Mouse (Mus musculus) midbrain, embryonic 15.5 days (tissue): ENCODE results near the gene Ms4a4b. TPM values are rescaled to one million over a fixed set of nuclear protein-coding genes. Genes with fewer than 3 reads are reported as not detected.
"Not testable (repeated sequence)": the region's sequence is repeated elsewhere in the genome, so short reads cannot be mapped to it uniquely, and the experiment has no call there.

ENCODE experiments used
- ATAC-seq: fragments of 200-750 bp; cut with Nextera tagmentation; replicated peaks from 2 replicates; pipeline ENCODE4 v1.8.0; 2017; ENCODE audit warnings: moderate TSS enrichment
- H3K27ac ChIP-seq: fragments of 300-500 bp; sonication (generic); 2 replicates; pipeline ENCODE4 v1.5.1; 2015; ENCODE audit warnings: mild to moderate bottlenecking, inconsistent platforms
- H3K27me3 ChIP-seq: fragments of 300-500 bp; sonication (generic); replicated peaks from 2 replicates; pipeline ENCODE4 v1.6.1; 2015; ENCODE audit warnings: inconsistent platforms
- H3K36me3 ChIP-seq: fragments of 300-500 bp; sonication (generic); replicated peaks from 2 replicates; pipeline ENCODE4 v1.6.1; 2015; ENCODE audit warnings: inconsistent platforms
- H3K4me1 ChIP-seq: fragments of 300-500 bp; sonication (generic); 2 replicates; pipeline ENCODE4 v1.6.1; 2015; ENCODE audit warnings: inconsistent platforms
- H3K4me2 ChIP-seq: fragments of 300-500 bp; sonication (generic); 2 replicates; pipeline ENCODE4 v1.6.1; 2015; ENCODE audit warnings: inconsistent platforms, mild to moderate bottlenecking, moderate library complexity
- H3K4me3 ChIP-seq: fragments of 300-500 bp; sonication (generic); 2 replicates; pipeline ENCODE4 v1.5.1; 2015; ENCODE audit warnings: mild to moderate bottlenecking, inconsistent platforms
- H3K9ac ChIP-seq: fragments of 300-500 bp; sonication (generic); 2 replicates; pipeline ENCODE4 v1.6.1; 2015; ENCODE audit warnings: mild to moderate bottlenecking, inconsistent platforms
- H3K9me3 ChIP-seq: fragments of 300-500 bp; sonication (generic); 2 replicates; pipeline ENCODE4 v1.6.1; 2016; ENCODE audit warnings: inconsistent platforms
- WGBS: fragments of 180-500 bp; shearing (Covaris S2); methylation state at CpG from one replicate; pipeline ENCODE4 v1.1.7; 2015; ENCODE audit warnings: mixed read lengths; 5-methylcytosine and 5-hydroxymethylcytosine counted together
- polyA plus RNA-seq: library from polyadenylated mRNA; unstranded; fragments of >200 nt; fragmentation: Nextera tagmentation; extraction: Ambion mirVana; gene quantifications from 2 replicates; pipeline ENCODE4 v1.2.1, GENCODE M21; 2015

Ms4a4b gene
- polyA plus RNA-seq, 1 experiment from 2014 or later = 0.25 TPM

DNA sequence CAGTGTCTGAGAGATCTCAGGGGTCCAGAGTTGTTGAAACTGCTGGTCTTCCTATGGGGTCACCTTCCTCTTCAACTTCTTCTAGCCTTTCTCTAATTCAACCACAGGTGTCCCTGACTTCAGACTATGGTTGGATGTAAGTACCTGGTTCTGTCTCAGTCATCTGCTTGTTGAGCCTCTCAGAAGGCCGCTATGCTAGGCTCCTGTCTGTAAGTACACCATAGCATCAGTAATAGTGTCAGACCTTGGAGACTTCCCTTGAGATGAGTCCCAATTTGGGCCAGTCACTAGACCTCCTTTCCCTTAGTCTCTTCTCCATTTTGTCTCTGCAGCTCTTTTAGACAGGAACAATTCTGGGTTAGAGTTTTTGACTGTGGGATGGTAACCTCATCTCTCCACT lies 49.3 kb downstream of the Ms4a4b start:
- no peak overlapping the region for H3K4me2 ChIP-seq
- H3K27me3 ChIP-seq = no peaks in the 10 kb centered on the region
- no peak overlapping the region for H3K4me3 ChIP-seq
- no peak for ATAC-seq
- no peaks in the 10 kb centered on the region for H3K4me1 ChIP-seq
- H3K9me3 ChIP-seq = no peaks in the 10 kb centered on the region
- H3K9ac ChIP-seq = no peak overlapping the region
- no peak overlapping the region for H3K27ac ChIP-seq
- no peaks in the 10 kb centered on the region for H3K36me3 ChIP-seq
- WGBS = 84% methylated on average over 1 of the region's 1 CpGs

DNA sequence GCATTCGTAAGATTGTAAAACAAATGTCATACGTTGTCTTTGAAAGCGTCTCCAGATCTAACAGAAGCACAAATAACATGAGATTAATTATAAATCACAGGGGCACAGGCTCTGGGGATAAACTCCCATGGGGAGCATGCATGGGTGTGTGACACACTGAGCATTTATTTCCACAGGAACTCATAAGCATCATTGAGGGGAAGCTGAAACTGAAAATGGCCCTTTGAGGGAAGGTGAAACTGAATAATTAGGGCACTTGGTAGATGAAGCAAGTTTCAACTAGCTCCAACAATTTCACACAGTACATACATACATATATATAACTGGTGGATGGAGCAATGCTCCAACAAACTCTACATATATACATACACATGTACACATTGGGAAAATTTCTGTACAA lies 51.2 kb downstream of the Ms4a4b start:
- Histone ChIP-seq H3K27ac (no peak overlapping the region), H3K4me2 (no peak overlapping the region), H3K9me3 (no peaks in the 10 kb centered on the region), H3K27me3 (no peaks in the 10 kb centered on the region), H3K4me3 (no peak overlapping the region), H3K4me1 (no peaks in the 10 kb centered on the region), H3K36me3 (no peaks in the 10 kb centered on the region), H3K9ac (no peak overlapping the region)
- no peak for ATAC-seq
- WGBS = 81% methylated on average over 3 of the region's 3 CpGs

DNA sequence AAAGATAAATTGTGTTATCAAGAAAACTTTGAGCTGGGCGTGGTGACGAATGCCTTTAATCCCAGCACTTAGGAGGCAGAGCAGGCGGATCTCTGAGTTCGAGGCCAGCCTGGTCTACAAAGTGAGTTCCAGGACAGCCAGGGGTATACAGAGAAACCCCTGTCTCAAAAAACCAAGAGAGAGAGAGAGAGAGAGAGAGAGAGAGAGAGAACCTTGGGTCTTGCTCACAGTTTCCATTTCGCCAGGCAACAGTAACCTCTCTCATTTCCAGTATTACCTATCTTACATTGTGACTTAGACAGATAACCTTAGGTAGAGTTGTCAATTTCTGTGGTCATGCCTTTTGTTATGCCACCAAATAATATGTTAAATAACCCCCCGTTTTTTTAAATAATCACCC lies 53.0 kb downstream of the Ms4a4b start:
- Histone ChIP-seq H3K4me2 (no peak overlapping the region), H3K4me1 (no peaks in the 10 kb centered on the region), H3K27me3 (no peaks in the 10 kb centered on the region), H3K9ac (no peak overlapping the region), H3K36me3 (no peaks in the 10 kb centered on the region), H3K4me3 (no peak overlapping the region), H3K9me3 (no peaks in the 10 kb centered on the region), H3K27ac (no peak overlapping the region)
- ATAC-seq = no peak
- 86% methylated on average over 6 of the region's 6 CpGs for WGBS

DNA sequence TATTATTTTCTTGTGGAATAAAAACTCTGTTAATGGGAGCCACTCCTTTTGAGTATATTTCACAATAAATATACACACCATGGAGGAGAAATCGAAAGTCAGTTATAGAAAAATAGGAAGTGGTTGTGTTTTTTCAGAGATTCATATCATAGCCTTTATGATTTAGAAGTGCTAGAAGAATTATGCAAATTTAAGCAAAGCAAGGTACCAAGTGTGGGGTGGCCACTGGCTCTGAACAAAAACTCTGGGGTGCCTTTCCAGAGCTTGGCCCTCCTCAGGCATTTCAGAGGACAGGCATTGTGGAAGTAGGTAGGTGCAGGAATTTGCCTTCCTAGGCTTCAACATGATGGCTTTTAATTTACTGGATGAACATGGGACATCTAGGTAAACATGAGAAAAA lies 53.9 kb downstream of the Ms4a4b start:
- H3K4me1 ChIP-seq, H3K36me3 ChIP-seq, H3K4me3 ChIP-seq, H3K9me3 ChIP-seq, H3K27ac ChIP-seq, H3K27me3 ChIP-seq, H3K4me2 ChIP-seq, ATAC-seq, H3K9ac ChIP-seq: not testable (repeated sequence)
- WGBS = 83% methylated on average over 1 of the region's 1 CpGs

DNA sequence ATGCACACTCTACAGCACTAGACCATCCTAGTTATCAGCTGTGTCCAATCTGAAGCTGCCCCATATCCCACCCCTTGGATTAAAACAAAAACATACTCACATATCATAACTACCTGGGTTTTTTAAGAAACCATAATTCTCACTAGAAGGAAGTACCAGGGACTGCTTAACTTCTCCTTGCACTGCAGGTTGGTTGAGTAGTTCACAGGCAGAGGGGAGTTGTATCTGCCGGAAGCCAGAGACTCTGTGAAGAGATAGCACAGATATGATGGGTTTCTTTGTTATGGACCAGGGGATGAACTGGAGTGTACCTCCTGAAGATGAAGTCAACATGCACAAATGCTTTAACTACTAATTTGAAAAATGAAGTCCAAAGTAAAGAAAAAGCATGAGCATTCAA lies 57.4 kb downstream of the Ms4a4b start:
- Histone ChIP-seq H3K9ac (no peak overlapping the region), H3K4me2 (no peak overlapping the region), H3K9me3 (no peaks in the 10 kb centered on the region), H3K4me1 (no peaks in the 10 kb centered on the region), H3K4me3 (no peak overlapping the region), H3K36me3 (no peaks in the 10 kb centered on the region), H3K27ac (no peak overlapping the region), H3K27me3 (no peaks in the 10 kb centered on the region)
- WGBS = 94% methylated on average over 1 of the region's 1 CpGs
- no peak for ATAC-seq

DNA sequence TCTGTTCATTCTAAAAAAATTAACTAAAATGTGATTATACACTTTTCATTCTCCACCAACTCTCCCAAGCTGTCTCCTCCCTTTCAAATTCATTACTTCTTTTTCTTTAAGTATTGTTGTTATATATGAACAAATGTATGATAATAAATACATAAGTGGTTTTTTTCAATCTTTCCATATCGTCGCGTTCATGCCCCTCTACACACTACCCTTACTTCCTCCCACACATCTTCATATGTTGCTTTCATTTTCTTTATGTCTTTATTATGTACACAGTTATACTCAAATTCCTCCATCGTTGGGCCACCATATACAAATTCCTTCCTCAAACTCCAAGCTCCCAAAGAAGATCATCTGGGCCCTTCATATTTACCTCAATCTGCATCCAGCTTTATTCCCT lies 58.0 kb downstream of the Ms4a4b start:
- Histone ChIP-seq H3K9ac (no peak overlapping the region), H3K27me3 (no peaks in the 10 kb centered on the region), H3K9me3 (no peaks in the 10 kb centered on the region), H3K4me2 (no peak overlapping the region), H3K27ac (no peak overlapping the region), H3K4me3 (no peak overlapping the region), H3K4me1 (no peaks in the 10 kb centered on the region), H3K36me3 (no peaks in the 10 kb centered on the region)
- 92% methylated on average over 4 of the region's 4 CpGs for WGBS
- ATAC-seq = no peak

DNA sequence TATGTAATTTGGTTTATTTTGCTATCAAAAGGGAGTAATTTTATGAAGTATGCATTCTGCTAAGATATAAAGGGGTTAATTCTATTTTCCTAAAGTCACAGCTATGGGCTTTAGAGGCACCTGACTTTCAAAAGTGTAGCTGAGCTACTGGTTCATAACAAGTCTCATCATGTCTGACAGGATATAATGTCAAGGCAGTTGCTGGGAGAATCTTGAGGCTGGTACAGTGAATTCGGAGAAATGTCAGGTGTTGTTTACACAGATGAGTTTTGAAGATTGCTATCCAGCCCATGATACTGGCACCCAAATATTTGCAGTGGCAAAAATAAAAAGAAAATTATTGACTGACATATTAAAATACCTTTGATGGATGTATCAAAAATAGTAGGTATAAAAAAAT lies 61.5 kb downstream of the Ms4a4b start:
- Histone ChIP-seq H3K4me3 (no peak overlapping the region), H3K4me2 (no peak overlapping the region), H3K4me1 (no peaks in the 10 kb centered on the region), H3K9ac (no peak overlapping the region), H3K27ac (no peak overlapping the region), H3K9me3 (no peaks in the 10 kb centered on the region), H3K36me3 (no peaks in the 10 kb centered on the region), H3K27me3 (no peaks in the 10 kb centered on the region)
- WGBS = 82% methylated on average over 1 of the region's 1 CpGs
- no peak for ATAC-seq

DNA sequence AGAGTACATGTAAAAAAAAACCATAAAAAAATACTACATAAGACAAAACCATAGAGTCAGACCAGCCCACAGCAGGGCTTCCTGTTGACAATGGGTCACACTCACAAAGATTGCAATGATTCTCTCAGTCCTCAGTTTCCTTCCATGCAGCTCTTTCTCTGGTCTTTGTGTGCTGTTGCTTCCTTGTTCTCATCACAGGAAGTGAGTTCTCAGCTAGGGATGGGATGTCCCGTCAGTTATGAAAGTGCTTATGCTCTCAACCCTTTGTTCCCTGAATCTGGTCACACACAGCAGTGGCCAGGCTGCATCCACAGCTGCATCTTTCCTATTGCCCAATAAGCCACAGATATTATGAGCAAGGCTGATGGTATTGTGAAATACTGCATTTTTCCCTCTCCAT lies 70.1 kb downstream of the Ms4a4b start:
- H3K9ac ChIP-seq = no peak overlapping the region
- ATAC-seq = no peak
- H3K4me3 ChIP-seq = no peak overlapping the region
- no peak overlapping the region for H3K27ac ChIP-seq
- H3K9me3 ChIP-seq = no peaks in the 10 kb centered on the region
- H3K4me1 ChIP-seq = no peaks in the 10 kb centered on the region
- no peak overlapping the region for H3K4me2 ChIP-seq
- H3K36me3 ChIP-seq = no peaks in the 10 kb centered on the region
- 68% methylated on average over 1 of the region's 1 CpGs for WGBS
- no peaks in the 10 kb centered on the region for H3K27me3 ChIP-seq

DNA sequence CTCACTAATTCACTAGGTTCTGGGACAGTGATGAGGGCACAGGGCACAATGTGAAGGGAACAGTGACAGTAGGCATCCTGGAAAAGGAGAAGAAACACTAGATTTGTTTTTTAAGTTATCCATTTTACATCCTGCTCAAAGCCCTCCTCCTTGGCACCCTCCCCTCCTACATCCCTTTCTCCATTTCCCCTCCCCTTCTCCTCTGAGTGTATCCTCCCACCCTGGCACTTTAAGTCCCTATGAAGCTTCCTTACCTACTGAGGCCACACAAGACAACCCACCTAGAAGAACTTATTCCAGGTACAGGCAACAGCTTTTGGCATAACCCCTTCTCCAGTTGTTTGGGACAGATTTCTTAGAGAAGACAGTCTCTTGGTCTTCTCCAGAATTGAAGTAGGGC lies 72.9 kb downstream of the Ms4a4b start, which contains the start of gene Ms4a6b:
Ms4a6b (plus strand) TSS at position 267 of the 400 bp plus-strand sequence.
- no peak within 1 kb of the TSS for H3K4me3 ChIP-seq
- no peak for ATAC-seq
- no peaks in the 10 kb centered on the region for H3K9me3 ChIP-seq
- no peaks in the 10 kb centered on the region for H3K27me3 ChIP-seq
- no peak within 1 kb of the TSS for H3K27ac ChIP-seq
- H3K9ac ChIP-seq = no peak within 1 kb of the TSS
- H3K4me1 ChIP-seq = no peaks in the 10 kb centered on the region
- no peak within 1 kb of the TSS for H3K4me2 ChIP-seq
- H3K36me3 ChIP-seq = no peaks in the 10 kb centered on the region

Other genes starting within 250 kb of the Ms4a4b start
- not detected in 2 replicates for gene Ms4a13, start 246.8 kb upstream of the Ms4a4b start, polyA plus RNA-seq
- not detected in 2 replicates for gene Ms4a12, start 211.1 kb upstream of the Ms4a4b start, polyA plus RNA-seq
- not detected in 2 replicates for gene Ms4a1, start 177.3 kb upstream of the Ms4a4b start, polyA plus RNA-seq
- gene Ms4a5, start 159.7 kb upstream of the Ms4a4b start, polyA plus RNA-seq = not detected in 2 replicates
- gene Ms4a14, start 129.1 kb upstream of the Ms4a4b start, polyA plus RNA-seq = 0.04 TPM in 1 of 2 replicates, not detected in the other
- gene Ms4a7, start 107.4 kb upstream of the Ms4a4b start, polyA plus RNA-seq = 3.8 and 5.4 TPM in 2 replicates
- 3.3 and 3.9 TPM in 2 replicates for gene Ms4a4a, start 68.0 kb upstream of the Ms4a4b start, polyA plus RNA-seq
- 0.32 and 1.2 TPM in 2 replicates for gene Ms4a4c, start 38.8 kb upstream of the Ms4a4b start, polyA plus RNA-seq
- 2.2 and 2.5 TPM in 2 replicates for gene Ms4a6c, start 25.8 kb downstream of the Ms4a4b start, polyA plus RNA-seq
- gene Gm8369, start 42.4 kb downstream of the Ms4a4b start, polyA plus RNA-seq = not detected in 2 replicates
- gene Ms4a6b, start 73.0 kb downstream of the Ms4a4b start, polyA plus RNA-seq = 2.5 and 2.7 TPM in 2 replicates
- gene Ms4a4d, start 93.2 kb downstream of the Ms4a4b start, polyA plus RNA-seq = not detected in 2 replicates
- 2.1 and 2.5 TPM in 2 replicates for gene Ms4a6d, start 161.3 kb downstream of the Ms4a4b start, polyA plus RNA-seq
- gene Ms4a2, start 180.2 kb downstream of the Ms4a4b start, polyA plus RNA-seq = not detected in 2 replicates
- gene Ms4a3, start 197.3 kb downstream of the Ms4a4b start, polyA plus RNA-seq = not detected in 2 replicates
- gene Oosp2, start 217.0 kb downstream of the Ms4a4b start, polyA plus RNA-seq = not detected in 2 replicates
- gene Oosp1, start 247.6 kb downstream of the Ms4a4b start, polyA plus RNA-seq = not detected in 2 replicates